Mouse (Mus musculus) left cerebral cortex, postnatal 10 days (tissue): ENCODE measurements around the gene Bank1. TPM values are rescaled to one million over a fixed set of nuclear protein-coding genes. Genes with fewer than 3 reads are reported as not detected.

ENCODE experiments used
- DNase-seq, 2 experiments: peaks; one replicate each; pipeline ENCODE4 v3.0.0; 2021 to 2022; ENCODE audit warnings: low spot score in 2 of 2, mixed read lengths in 1 of 2; ENCODE audit errors: extremely low spot score in 1 of 2
- intact Hi-C: fragments of 180-260 bp; cut with DNase I; formaldehyde crosslinking; loops from one replicate; pipeline ENCODE4 v1.15.1; 2025
- total RNA-seq, 2 experiments: library from RNA; stranded (reverse); gene quantifications; 2 replicates each; pipeline ENCODE4 v1.2.3; 2021

Bank1 gene
- total RNA-seq, 2 experiments from 2014 or later: 0.71 to 0.73 TPM

DNA sequence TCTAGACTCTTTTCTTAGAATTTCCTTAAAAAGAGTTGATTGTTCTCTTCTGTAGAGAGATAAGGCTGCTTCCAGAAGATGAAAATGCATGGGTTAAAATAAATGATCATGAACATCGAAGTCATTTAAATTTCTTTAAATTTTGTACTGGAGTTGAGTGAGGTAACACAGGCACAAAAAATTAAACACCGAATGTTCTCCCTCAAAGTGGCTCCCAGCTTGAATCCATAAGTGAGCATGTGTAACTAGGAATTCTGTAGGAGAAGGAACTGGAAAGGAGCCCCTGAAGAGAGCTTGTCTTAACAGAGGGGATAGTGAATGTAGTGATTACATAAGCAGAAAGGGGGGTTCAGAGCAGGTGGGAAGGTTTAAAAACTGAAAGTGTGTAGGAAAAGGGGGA is 285.8 kb downstream of the Bank1 start:
- no peak for DNase-seq
- intact Hi-C loops: no loop called here

DNA sequence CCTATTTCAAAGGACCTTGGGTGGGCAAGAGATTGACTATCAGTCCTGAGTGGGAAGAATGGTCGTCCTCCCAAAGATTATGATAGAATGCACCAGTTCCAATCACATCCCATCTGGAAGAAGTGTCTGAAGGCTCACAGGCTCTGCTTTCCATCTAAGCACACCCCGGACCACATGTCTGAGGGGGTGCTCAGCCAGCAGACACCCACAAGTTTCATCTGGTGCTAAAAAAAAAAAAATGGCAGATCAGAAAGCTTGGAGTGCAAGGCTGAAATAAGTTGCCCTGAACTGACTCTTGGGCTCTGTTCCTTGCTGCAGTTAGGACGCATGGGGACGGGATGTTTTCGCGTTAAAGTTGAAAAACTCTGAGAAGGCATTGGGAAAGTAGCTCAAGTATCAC is 286.4 kb downstream of the Bank1 start:
- no peak for DNase-seq
- intact Hi-C loops: no loop called here

DNA sequence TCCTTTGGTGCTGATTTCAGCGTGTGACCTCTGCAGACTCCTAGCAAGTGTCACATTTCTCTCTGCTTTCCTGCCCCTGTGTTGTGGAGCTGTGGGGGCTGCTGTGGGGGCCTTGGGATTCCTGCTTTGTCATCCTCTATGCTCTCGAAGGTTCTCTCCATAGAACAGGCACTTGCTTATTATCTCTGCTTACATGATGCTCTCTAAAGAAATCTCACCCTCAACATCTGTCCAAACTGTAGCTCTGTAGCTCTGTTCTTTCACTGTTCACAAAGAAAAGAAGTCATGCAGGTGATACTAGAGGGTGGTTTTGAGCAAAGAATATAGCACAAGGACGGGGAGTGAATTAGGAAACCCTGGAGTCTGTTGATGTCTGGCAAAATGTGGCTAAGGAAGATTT is 288.6 kb downstream of the Bank1 start:
- DNase-seq: no peak
- intact Hi-C loops: no loop called here

DNA sequence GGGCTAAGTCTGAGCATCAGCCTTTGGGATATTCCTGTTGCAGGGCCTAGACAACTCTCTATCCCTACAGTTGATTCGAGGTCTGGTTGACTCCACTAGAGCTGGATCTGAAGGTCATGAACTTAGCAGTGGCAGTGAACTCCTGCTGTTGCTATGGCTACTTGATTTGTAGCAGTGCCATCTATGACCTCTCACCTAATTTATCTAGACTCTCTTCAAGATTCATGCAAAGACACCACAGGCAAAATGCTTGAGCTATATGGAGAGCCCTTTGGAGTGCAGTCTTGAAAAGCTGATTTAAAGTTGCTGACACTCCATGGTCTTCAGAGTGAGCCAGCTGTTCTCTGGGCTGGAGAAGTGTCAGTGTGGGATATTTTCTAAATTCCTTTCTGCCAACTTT is 290.1 kb downstream of the Bank1 start:
- intact Hi-C loops: no loop called here
- no peak for DNase-seq

DNA sequence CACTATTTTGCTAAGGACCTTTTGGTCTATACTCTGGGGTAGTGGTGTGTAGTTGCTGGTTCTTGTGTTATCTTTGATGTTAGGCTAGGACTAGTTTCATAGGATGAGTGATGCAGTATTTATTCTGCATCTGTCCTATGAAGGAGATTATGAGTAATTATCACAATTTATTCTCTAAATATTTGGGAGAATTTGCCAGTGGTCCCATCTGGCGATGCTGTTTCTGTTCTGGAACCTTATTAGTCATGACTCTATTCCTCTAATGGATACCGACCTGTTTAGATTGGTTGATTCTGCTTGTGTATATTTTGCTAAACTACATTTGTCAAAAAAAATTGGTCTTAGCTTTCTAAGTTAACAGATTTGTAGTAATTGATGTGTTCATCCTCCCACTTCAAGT is 301.0 kb downstream of the Bank1 start:
- no peak for DNase-seq
- intact Hi-C loops: no loop called here

DNA sequence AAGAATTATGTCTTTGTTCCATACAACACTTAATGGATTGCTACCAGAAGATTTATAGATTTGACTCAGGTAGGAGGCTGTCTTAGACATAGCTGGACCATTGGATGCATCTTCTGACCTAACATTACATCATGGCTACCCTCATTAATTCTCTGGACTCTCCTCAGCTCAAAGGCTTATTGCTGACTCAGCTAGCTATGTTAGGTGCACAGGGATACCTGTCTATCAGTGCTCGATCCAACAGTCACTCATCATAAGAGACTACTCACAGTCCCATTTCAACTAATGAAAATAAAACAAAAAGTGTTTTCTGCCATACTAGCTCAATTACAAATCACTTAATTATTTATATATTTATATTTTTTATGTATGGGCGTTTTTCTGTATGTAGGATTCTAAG is 308.3 kb downstream of the Bank1 start:
- no peak for DNase-seq
- intact Hi-C loops: no loop called here

DNA sequence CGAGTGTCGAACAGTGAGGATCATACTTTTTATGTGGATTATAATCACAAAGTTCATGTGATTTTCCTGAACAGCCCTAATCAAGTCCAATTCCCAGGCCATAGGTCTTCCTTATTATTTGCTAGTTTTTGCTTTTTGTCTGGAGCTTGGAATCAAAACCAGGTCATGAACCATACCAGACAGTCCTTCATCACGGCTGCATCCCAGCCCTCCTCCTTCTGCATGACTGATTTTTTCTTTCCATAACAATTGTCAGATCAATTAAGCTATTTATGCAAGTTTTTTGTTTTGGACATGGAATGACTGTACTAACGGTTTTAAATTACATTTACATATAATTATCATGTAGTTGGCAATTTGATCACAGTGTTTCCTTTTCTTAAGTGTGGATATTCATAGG is 315.2 kb downstream of the Bank1 start:
- DNase-seq: no peak
- intact Hi-C loops: no loop called here

DNA sequence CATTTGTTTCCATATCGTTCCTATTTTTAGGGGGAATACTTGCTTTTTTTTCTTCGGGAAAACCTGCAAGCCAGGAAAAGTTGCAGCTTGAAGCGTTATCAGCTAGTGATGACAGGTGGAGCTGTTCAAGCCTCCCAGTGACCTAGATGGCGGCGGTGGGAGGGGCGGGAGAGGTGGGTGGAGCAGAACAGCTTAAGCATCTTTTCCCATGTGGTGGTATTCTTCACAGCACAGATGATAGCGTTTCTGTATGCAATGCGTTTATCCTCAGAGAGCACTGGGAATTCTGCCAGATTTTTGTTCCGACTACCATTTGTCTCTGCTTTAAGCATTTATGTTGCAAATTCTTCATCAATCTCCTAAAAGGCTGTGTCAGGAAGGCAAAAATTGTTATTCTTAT is 318.0 kb downstream of the Bank1 start:
- intact Hi-C loops: no loop called here
- DNase-seq: peak; percentile 64 to 85

DNA sequence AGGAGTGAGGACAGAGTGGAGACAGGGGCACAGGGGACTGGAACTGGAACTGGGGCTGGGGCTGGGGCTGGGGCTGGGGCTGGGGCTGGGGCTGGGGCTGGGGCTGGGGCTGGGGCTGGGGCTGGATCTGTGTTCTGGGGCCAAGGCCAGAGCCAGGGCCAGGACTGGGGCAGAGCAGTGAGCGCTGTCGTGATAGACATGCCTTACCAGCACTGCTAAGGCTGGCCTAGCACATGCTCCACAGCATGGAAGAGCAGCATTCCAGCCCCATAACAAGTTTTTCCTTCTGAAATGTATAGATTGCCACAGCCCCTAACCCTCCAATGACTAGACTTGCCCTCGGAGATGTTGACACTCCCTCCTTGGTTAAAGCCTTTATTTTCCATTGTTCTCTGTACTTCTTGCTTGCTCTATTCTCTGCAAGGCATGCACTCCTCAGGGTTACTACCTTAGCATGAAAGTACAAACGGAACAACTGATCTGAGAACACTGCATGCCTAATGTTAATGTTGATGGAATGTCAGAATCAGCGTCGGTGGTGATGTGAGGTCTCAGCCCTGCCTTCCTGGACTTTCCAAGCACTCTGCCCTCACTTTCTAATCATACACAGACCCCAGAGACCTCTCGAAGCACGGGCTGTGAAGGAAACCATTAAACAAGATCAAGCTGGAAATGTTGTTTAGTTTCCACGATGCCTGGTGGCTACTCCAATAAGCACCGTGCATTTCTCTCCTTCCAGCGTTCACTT is 318.6 kb downstream of the Bank1 start:
- DNase-seq: no peak
- intact Hi-C loops: no loop called here
